Mouse (Mus musculus) regulatory T cell (primary cell): ENCODE data around the gene Rfng.
"Not testable (repeated sequence)": the region's sequence is repeated elsewhere in the genome, so short reads cannot be mapped to it uniquely, and the experiment has no call there.

Source experiments
- in situ Hi-C: fragments of 300-600 bp; cut with MboI, MseI; formaldehyde crosslinking; loops from one replicate; pipeline ENCODE4 v1.15.1; 2025; ENCODE audit warnings: high pct_unique_total_duplicates

Rfng gene

GRCm38 (mm10) chr11:120784064-120784791, at the start of gene Rfng, which contains the start of gene Gps1:
Gene Rfng (minus strand): TSS chr11:120784207.
Gene Gps1 (plus strand): TSS chr11:120784272.
- in situ Hi-C loops = no loop called here

- in situ Hi-C loops = not testable (repeated sequence)
Measured at GRCm38 (mm10) chr11:120832962-120833361, 49.0 kb upstream of the Rfng start.

GRCm38 (mm10) chr11:120831659-120832440, 47.8 kb upstream of the Rfng start:
- in situ Hi-C loops = no loop called here

GRCm38 (mm10) chr11:120830686-120831085, 46.7 kb upstream of the Rfng start:
- in situ Hi-C loops = no loop called here

- in situ Hi-C loops = no loop called here
Measured at GRCm38 (mm10) chr11:120829757-120830532, 45.9 kb upstream of the Rfng start.

- in situ Hi-C loops = no loop called here
Measured at GRCm38 (mm10) chr11:120828416-120828815, 44.4 kb upstream of the Rfng start.

- in situ Hi-C loops = no loop called here
Measured at GRCm38 (mm10) chr11:120826016-120826953, 42.3 kb upstream of the Rfng start.

GRCm38 (mm10) chr11:120825289-120825863, 41.4 kb upstream of the Rfng start:
- in situ Hi-C loops = no loop called here

GRCm38 (mm10) chr11:120824787-120825288, 40.8 kb upstream of the Rfng start:
- in situ Hi-C loops = no loop called here

- in situ Hi-C loops = no loop called here
Measured at GRCm38 (mm10) chr11:120823956-120824786, 40.2 kb upstream of the Rfng start, which contains the start of gene Fasn. Gene Fasn (minus strand): TSS chr11:120824547.

- in situ Hi-C loops = no loop called here
Measured at GRCm38 (mm10) chr11:120823551-120823947, 39.5 kb upstream of the Rfng start.

GRCm38 (mm10) chr11:120822831-120823550, 39.0 kb upstream of the Rfng start:
- in situ Hi-C loops = no loop called here

- in situ Hi-C loops = no loop called here
Measured at GRCm38 (mm10) chr11:120822321-120822720, 38.3 kb upstream of the Rfng start.

GRCm38 (mm10) chr11:120821076-120821922, 37.3 kb upstream of the Rfng start:
- in situ Hi-C loops = no loop called here

- in situ Hi-C loops = no loop called here
Measured at GRCm38 (mm10) chr11:120820546-120820945, 36.5 kb upstream of the Rfng start.

- in situ Hi-C loops = no loop called here
Measured at GRCm38 (mm10) chr11:120819556-120819955, 35.5 kb upstream of the Rfng start.

GRCm38 (mm10) chr11:120818251-120818650, 34.2 kb upstream of the Rfng start:
- in situ Hi-C loops = no loop called here

GRCm38 (mm10) chr11:120817358-120817757, 33.4 kb upstream of the Rfng start:
- in situ Hi-C loops = no loop called here
